Mouse (Mus musculus) megakaryocyte, adult 5-6 weeks (primary cell): ENCODE results near the gene Tuba1b. TPM values are rescaled to one million over a fixed set of nuclear protein-coding genes. Genes with fewer than 3 reads are reported as not detected.

Source experiments
- ATAC-seq: 2 replicates; pipeline ENCODE4 v1.8.0; 2016; ENCODE audit warnings: mild to moderate bottlenecking, inconsistent platforms; ENCODE audit not compliant: poor library complexity, severe bottlenecking
- total RNA-seq, 2 experiments: library from RNA; stranded (forward) in 1 of 2; stranded (reverse) in 1 of 2; fragments of 153-499, 151-499 nt in 1 of 2; fragments of 221-1000, 200-1000 nt in 1 of 2; gene quantifications; 2 replicates each; pipeline versions ENCODE4 v1.2.3 to v1.2.4; 2015 to 2017

Tuba1b gene
- total RNA-seq, 2 experiments from 2014 or later: 628 to 2,084 TPM

GRCm38 (mm10) chr15:98893036-98893435 lies 41.3 kb downstream of the Tuba1b start:
- no peak for ATAC-seq

GRCm38 (mm10) chr15:98891907-98892606 lies 42.3 kb downstream of the Tuba1b start:
- peak; percentile 88 for ATAC-seq

- ATAC-seq: no peak
Observed at GRCm38 (mm10) chr15:98891198-98891742, 43.1 kb downstream of the Tuba1b start.

- ATAC-seq: no peak
Observed at GRCm38 (mm10) chr15:98887526-98887925, 46.8 kb downstream of the Tuba1b start.

GRCm38 (mm10) chr15:98886667-98887387 lies 47.5 kb downstream of the Tuba1b start:
- ATAC-seq: no peak

- ATAC-seq: no peak
Observed at GRCm38 (mm10) chr15:98884106-98884505, 50.3 kb downstream of the Tuba1b start.

- ATAC-seq: no peak
Observed at GRCm38 (mm10) chr15:98883661-98884060, 50.7 kb downstream of the Tuba1b start.

GRCm38 (mm10) chr15:98881656-98882008 lies 52.7 kb downstream of the Tuba1b start:
- no peak for ATAC-seq

Other genes with a start within 250 kb of the Tuba1b start
- gene Ccdc65, start 226.4 kb downstream of the Tuba1b start, total RNA-seq (2015): not detected in 2 replicates
- not detected in 2 replicates for gene Ccdc65, start 226.4 kb downstream of the Tuba1b start, total RNA-seq (2017)
- gene Fkbp11, start 206.4 kb downstream of the Tuba1b start, total RNA-seq (2015): 0.40 TPM in 1 of 2 replicates, not detected in the other
- 0.33 and 1.4 TPM in 2 replicates for gene Fkbp11, start 206.4 kb downstream of the Tuba1b start, total RNA-seq (2017)
- gene Arf3, start 171.4 kb downstream of the Tuba1b start, total RNA-seq (2015): 28.3 and 35.9 TPM in 2 replicates
- 33.8 and 37.8 TPM in 2 replicates for gene Arf3, start 171.4 kb downstream of the Tuba1b start, total RNA-seq (2017)
- gene Wnt10b, start 156.4 kb downstream of the Tuba1b start, total RNA-seq (2015): 0.04 and 0.34 TPM in 2 replicates
- gene Wnt10b, start 156.4 kb downstream of the Tuba1b start, total RNA-seq (2017): not detected in 2 replicates
- gene Wnt1, start 144.7 kb downstream of the Tuba1b start, total RNA-seq (2015): not detected in 2 replicates
- not detected in 2 replicates for gene Wnt1, start 144.7 kb downstream of the Tuba1b start, total RNA-seq (2017)
- gene Ddn, start 125.1 kb downstream of the Tuba1b start, total RNA-seq (2015): not detected in 2 replicates
- 0.15 and 0.16 TPM in 2 replicates for gene Ddn, start 125.1 kb downstream of the Tuba1b start, total RNA-seq (2017)
- gene Prkag1, start 103.0 kb downstream of the Tuba1b start, total RNA-seq (2015): 60.5 TPM in 2 replicates
- gene Prkag1, start 103.0 kb downstream of the Tuba1b start, total RNA-seq (2017): 99.7 and 126 TPM in 2 replicates
- gene Kmt2d, start 63.4 kb downstream of the Tuba1b start, total RNA-seq (2015): 33.7 and 37.1 TPM in 2 replicates
- 16.7 and 52.1 TPM in 2 replicates for gene Kmt2d, start 63.4 kb downstream of the Tuba1b start, total RNA-seq (2017)
- 4.8 and 9.6 TPM in 2 replicates for gene Rhebl1, start 40.0 kb downstream of the Tuba1b start, total RNA-seq (2015)
- gene Rhebl1, start 40.0 kb downstream of the Tuba1b start, total RNA-seq (2017): 3.4 and 10.2 TPM in 2 replicates
- not detected in 2 replicates for gene Dhh, start 36.0 kb downstream of the Tuba1b start, total RNA-seq (2015)
- gene Dhh, start 36.0 kb downstream of the Tuba1b start, total RNA-seq (2017): not detected in 2 replicates
- 10.7 and 11.1 TPM in 2 replicates for gene Lmbr1l, start 16.3 kb downstream of the Tuba1b start, total RNA-seq (2015)
- gene Lmbr1l, start 16.3 kb downstream of the Tuba1b start, total RNA-seq (2017): 11.1 and 28.8 TPM in 2 replicates
- gene Gm49450, start 19.0 kb upstream of the Tuba1b start, total RNA-seq (2015): 0.25 and 0.64 TPM in 2 replicates
- not detected in 2 replicates for gene Gm49450, start 19.0 kb upstream of the Tuba1b start, total RNA-seq (2017)
- 118 and 120 TPM in 2 replicates for gene Tuba1a, start 19.1 kb upstream of the Tuba1b start, total RNA-seq (2015)
- 64.2 and 66.5 TPM in 2 replicates for gene Tuba1a, start 19.1 kb upstream of the Tuba1b start, total RNA-seq (2017)
- 232 and 270 TPM in 2 replicates for gene Tuba1c, start 95.3 kb upstream of the Tuba1b start, total RNA-seq (2015)
- gene Tuba1c, start 95.3 kb upstream of the Tuba1b start, total RNA-seq (2017): 124 and 128 TPM in 2 replicates
- gene Prph, start 120.6 kb upstream of the Tuba1b start, total RNA-seq (2015): not detected in 2 replicates
- not detected in 2 replicates for gene Prph, start 120.6 kb upstream of the Tuba1b start, total RNA-seq (2017)
- gene Troap, start 140.0 kb upstream of the Tuba1b start, total RNA-seq (2015): 27.1 and 37.2 TPM in 2 replicates
- 27.9 and 28.3 TPM in 2 replicates for gene Troap, start 140.0 kb upstream of the Tuba1b start, total RNA-seq (2017)
- gene C1ql4, start 153.3 kb upstream of the Tuba1b start, total RNA-seq (2015): not detected in 2 replicates
- gene C1ql4, start 153.3 kb upstream of the Tuba1b start, total RNA-seq (2017): not detected in 2 replicates
- gene Dnajc22, start 158.6 kb upstream of the Tuba1b start, total RNA-seq (2015): not detected in 2 replicates
- gene Dnajc22, start 158.6 kb upstream of the Tuba1b start, total RNA-seq (2017): 0.11 TPM in 1 of 2 replicates, not detected in the other
- not detected in 2 replicates for gene Spats2, start 191.4 kb upstream of the Tuba1b start, total RNA-seq (2015)
- gene Spats2, start 191.4 kb upstream of the Tuba1b start, total RNA-seq (2017): not detected in 2 replicates